Mouse (Mus musculus) gastrocnemius, postnatal 10 days (tissue): ENCODE data around the gene Serf1. TPM values are rescaled to one million over a fixed set of nuclear protein-coding genes. Genes with fewer than 3 reads are reported as not detected.
"Not testable (repeated sequence)": the region's sequence is repeated elsewhere in the genome, so short reads cannot be mapped to it uniquely, and the experiment has no call there.

Experiments
- DNase-seq: peaks from one replicate; pipeline ENCODE4 v3.0.0; 2021; ENCODE audit warnings: mixed read lengths
- long read RNA-seq, 2 experiments: library from polyadenylated mRNA; stranded (forward); transcript quantifications; one replicate each; pipeline ENCODE4 v2.0.0; 2021
- total RNA-seq, 2 experiments: library from RNA; stranded (reverse); gene quantifications; 2 replicates each; pipeline ENCODE4 v1.2.3; 2021

Serf1 gene
- 10 to 100 TPM; 25.0 to 27.1 TPM for total RNA-seq
- long read RNA-seq, experiment 1, transcript Serf1-201 (3 exons, 601 nt), result major isoform, 22 of 22 reads
- long read RNA-seq, experiment 1, partial matches to known transcripts, result 0 of 22 reads
- long read RNA-seq, experiment 1, other reads (novel, unspliced or antisense), result 0 of 22 reads
- long read RNA-seq, experiment 2, transcript Serf1-201 (3 exons, 601 nt), result major isoform, 11 of 11 reads
- long read RNA-seq, experiment 2, partial matches to known transcripts, result 0 of 11 reads
- long read RNA-seq, experiment 2, other reads (novel, unspliced or antisense), result 0 of 11 reads

DNA sequence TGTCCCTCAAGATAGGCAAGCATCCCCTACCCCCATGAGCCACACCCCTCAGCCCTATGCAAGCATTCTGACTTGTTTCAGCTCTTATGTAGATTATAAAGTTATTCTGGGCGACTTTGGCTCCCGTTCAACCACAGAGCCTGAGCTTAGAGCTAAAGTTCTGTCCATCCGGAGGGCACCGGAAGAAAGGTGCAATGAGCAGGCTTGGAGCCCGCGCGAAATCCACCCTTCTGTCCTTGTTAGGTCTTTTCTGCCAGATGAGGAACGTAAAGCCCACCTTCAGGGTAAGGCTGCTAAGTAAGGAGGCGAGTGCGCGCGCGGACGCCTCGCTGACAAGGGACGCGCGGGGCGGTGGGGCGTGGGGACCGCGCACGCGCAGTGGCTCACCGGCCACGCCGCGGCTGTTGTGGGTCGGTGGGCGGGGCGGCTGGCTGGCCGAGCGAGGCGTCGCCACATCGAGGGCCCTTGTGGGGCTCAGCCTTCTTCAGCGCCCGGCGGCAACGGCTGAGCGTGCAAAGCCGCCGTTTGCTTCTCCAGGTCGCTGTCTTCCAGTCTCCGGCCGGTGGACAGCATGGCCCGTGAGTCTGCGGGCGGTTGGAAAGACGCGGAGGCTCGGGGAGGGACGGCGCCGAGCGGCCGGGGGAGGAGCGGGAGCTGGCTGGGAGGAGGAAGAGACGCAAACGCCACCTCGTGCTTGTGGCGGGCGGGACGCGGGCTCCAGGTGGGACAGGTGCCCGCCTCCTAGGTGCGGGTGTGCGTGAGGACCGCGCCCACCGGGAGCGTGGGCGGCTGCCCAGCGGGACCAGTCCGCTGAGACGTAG, at the start of gene Serf1:
Gene Serf1, plus strand, starts transcription at position 361 of the 821 bp plus-strand sequence.
- peak; percentile 84 for DNase-seq

DNA sequence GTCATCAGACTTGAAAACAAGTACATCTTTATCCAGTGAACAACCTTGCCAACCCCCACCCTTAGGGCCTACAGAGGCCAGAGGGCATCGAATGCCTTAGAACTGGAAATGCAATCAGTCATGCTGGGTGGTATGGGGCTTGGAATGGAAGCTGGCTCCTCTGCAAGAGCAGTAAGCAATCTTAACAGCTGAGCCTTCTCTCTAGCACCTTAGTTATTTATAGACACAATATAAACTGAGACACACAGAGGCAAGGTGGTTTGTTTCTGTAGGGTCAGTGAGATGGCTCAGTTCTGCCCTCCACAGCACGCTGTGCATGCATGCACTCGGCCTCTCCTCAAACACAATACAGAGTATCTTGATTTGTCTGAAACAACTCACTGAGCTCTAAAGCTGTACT, 43.9 kb upstream of the Serf1 start:
- DNase-seq, result no peak

DNA sequence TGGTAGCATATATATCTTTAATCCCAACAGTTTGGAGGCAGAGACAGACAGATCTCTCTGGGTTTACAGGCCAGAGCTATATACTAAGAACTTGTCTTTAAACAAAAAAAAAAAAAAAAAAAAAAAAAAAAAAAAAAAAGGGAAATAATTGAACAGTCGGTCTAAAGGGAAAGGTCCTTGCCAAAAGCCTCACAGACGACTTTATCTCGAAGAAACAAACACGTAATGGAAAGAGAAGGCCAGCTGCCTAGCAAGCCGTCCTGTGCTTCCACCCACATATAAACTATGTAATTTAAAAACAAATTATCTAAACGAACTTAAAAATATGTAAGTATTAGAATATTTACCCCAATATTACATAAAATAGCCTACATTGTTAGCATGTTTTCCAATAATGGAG, 40.0 kb upstream of the Serf1 start:
- no peak for DNase-seq

DNA sequence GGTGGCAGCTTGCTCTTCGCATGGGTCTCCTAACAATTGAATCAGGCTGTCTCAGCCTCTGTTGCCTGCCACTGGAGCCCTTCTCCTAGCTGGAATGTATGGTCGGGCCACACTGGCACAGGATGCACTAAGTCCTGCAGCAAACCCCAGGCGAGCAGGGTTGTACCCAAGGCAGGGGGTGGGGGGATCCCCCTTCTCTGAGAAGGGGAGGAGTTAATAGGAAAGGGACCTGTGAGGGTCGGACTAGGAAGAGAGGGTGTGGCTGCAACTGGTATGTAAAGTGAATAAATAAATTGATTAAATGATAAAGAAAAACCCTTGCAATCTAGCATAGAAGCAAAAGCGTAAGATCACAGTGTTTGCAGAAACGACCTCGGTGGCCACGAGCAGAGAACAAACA, 36.3 kb upstream of the Serf1 start:
- DNase-seq, result no peak

DNA sequence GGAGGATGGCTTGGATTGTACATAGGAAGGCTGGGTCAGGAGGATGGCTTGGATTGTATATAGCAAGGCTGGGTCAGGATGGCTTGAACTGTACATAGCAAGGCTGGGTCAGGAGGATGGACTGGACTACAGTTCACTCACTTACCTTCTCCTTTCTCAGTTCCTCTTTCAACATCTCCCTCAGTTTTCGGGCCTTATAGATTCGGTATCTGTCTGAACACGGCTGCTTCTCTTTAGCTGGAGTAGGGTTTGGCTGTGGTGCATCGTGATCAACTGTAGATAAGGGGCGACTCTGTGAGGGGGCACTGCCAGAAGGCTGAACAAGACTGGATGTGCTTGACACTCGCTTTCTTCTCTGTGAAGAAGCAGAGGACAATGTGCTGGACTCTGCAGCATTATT, 9.0 kb upstream of the Serf1 start:
- DNase-seq, result no peak

DNA sequence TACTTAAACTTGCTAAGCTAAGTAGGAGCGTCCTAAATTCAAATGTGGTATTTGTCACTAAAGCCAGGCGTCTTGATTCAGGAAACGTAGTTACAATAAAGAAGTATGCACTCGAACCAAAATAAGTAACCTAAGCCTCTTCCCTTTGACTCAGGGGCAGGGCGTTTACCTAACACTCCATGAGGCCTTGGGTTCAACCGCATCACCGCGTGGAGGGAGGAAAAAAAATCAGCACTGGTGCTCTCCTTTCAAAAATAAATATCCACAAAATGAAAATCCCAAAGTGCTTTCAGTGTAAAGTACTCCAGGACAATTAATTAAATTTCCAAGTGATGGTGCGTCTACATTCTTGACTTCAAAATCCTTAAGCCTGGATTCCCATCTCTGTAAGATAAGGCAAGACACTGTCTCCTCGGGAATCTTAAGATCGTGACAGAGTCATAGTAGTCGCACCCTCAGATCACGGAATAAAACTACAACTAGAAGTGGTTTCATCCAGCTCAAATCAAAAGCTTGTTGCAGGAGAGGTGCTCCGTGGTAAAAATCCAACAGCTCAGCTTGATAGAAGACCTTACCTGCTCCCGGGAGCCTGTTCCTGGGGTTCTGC, 4.7 kb upstream of the Serf1 start:
- DNase-seq, result no peak

DNA sequence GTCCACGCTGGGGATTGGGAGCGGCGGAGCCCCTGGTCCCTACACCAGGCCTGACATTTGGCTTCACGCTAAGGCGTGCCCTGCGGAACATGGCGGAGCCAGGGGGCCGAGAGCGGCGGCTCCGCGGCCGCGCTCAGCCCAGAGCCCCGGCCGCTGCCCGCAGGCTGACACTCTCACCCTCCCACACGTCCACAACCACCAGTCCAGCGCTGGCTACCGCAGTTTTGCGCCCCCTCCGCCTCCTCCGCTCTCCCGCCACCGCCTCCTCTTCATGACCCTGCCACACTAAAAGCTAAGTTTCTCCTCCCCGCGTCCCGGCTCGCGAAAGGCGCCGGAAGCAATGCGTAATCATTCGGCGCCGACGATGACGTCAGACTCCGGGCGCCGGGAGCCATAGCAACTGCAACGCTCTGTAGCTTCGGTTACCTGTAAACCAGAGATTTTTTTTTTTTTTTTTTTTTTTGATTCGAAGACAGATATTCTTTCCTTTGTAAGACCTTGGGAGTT, 4.0 kb upstream of the Serf1 start, which contains the start of gene Bdp1:
Gene Bdp1, minus strand, starts transcription at position 323 of the 507 bp plus-strand sequence.
- DNase-seq, result peak; percentile 97

DNA sequence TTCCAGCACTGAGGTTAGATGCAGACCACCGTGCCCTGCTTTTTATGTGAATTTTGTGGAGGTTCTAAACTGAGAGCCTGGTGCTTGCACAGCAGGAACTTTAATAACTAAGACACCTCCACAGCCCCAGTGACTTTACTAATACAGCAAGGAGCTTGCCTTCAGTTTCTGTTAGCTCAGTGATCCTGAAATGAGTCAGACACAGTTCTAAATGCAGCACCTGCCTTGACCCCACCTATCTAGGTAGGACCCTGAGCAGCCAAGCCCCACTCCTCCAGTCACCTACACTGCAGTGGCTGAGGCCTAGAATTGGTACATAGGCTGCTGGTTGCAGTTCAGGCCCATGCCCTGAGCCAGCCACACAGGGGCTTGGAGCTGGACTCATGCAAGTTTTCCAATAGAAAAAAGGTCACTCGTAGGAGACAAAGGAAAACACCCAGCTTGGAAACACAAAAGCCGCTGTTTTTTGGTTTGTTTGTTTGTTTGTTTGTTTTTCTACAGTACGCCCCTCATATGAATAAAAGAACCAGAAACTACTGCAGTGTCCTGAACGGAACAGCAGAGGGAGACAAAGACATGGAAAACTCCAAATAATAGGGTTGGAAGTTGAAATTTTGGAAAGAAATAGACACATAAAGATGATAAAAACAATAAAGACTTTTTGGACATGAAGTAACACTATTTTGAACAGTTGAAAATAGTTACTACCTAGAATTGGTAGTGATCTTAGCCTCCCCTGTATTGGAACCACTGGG, 4.6 kb downstream of the Serf1 start:
- DNase-seq, result no peak

DNA sequence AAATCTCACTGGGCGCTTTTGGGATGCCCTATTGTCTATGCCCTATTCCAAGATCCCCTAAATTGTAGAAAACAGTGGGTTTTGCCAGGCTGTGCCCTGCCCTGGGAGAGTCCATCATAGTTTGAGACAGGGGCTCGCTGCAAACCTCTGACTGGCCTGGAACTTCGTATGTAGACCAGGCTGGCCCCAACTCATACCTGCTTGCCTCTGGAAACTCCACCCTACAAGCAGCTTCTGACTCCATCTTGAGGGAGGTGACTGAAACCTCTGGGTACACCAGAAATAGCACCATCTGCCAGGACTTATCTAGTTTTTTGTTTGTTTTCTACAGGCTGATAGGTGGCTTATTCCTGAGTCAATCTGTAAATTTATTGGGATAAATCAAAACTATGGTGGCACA, 16.2 kb downstream of the Serf1 start:
- no peak for DNase-seq

DNA sequence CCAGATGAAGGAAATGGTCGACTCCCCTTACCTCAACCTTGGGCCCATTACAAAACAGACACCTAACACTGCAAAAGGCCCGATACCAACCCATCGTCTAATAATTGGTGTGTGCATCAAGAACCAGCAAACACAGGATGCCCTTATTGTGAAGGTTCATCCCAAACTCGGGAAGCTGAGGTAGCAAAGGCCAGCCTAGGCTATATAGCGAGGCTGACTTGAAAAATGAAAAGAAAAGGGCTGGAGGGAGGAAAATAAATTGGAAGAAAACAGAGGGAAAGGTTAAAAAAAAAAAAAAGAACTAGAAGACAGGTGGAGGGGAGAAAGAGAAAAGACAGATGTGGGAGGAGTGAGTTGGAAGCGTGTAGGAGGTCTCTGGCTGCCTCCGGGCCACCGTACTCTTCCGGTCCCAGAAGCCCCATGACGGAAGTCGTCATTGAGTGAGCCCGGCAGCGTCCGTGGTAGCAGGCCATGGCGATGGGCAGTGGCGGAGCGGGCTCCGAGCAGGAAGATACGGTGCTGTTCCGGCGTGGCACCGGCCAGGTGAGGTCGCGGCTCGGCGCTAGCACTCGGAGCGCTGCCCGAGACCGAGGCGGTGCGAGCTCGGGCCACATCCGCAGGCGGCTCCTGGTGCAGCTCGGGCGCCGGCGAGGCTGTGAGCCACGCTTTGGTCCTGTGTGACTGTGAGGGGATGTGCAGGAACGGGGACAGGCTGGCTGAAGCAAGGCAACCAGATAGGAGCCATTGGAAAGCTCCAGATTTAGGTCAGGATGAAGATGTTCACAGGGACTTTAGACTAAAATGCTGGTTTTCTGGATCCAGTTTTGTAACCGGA, 16.8 kb downstream of the Serf1 start, which contains the start of gene Smn1:
Gene Smn1, plus strand, starts transcription at position 430 of the 835 bp plus-strand sequence.
- peak; percentile 88 for DNase-seq

DNA sequence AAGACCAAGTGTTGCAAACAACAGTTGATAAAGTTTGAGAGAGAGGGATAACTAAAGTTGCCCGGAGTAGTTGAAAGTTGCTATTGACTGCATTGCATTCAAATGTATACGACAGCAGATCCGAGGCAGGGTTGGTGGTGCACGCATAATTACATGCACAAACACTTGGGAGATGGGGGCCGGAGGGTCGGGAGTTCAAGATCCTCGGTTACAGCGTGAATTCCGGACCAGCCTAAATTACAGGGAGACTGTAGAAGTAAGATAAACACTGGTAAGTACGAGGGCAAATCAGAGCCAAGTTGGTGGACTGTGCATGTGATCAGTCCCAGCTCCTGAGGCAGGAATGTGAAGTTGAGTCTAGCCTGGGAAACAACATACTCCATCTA, 17.4 kb downstream of the Serf1 start:
- DNase-seq, result no peak

DNA sequence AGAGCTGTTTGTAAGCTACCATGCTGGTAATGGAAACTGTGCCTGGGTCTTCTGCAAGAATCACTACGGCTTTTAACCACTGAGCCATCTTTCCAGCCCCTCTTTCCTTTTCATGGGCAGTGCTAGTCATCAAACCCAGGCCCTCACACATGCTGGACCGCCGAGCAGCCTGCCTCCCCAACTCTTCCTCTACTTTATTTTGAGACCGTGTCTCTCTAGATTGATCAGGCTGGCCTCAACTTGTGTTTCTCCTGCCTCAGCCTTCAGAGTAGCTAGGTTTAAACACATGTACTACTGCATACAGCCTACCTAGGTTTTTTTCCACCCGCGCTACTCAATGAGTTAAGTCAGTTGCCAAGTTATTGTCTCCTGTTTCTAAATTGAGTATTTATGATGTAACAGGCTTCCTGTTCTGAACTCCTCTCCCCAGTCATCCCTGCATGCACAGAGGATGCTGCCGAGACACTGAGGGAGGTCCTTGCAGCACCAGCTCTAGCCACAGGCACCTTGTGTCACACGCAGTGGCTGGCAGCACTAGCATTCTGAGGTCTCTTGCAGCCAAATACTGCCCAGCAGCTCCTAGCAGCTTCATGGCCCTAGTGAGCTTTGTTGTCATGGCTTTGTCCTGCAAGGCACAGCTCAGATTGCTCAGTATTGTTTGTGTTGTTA, 34.0 kb downstream of the Serf1 start:
- DNase-seq, result no peak

DNA sequence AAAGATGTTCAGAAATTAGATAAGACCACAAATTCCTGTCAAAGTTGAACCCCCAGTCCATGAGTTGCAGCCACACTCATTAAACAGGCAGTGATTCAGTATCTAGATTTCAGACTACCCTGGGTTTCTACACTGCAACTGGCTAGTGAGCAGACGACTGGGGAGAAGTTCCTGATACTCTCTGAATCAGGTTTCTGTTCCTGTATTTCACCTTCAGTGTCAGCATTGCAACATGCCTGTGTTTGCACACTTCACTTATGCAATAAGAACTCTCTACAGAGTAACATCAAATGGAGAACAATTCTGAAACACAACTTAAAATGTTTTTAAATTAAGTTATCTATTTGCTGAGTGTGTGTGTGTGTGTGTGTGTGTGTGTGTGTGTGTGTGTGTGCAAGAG, 44.8 kb downstream of the Serf1 start:
- no peak for DNase-seq

DNA sequence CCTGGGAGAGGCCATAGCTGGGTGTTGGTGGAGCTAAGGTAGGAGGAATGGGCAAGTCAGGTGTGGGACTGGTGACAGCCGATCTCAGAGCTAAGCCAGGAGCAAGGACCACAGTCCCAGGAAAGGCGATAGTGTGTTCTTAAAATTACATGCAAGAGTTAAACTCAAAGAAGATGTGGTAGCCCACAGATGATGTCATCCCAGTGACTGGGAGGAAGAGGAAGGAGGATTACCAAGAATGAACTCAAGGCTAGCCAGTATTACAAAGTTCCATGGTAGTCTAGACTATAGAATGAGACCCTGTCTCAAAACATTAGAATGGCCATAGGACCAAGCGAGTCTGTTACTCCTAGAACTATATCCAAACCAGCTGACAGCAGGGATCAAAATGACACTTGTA, 48.8 kb downstream of the Serf1 start:
- no peak for DNase-seq

DNA sequence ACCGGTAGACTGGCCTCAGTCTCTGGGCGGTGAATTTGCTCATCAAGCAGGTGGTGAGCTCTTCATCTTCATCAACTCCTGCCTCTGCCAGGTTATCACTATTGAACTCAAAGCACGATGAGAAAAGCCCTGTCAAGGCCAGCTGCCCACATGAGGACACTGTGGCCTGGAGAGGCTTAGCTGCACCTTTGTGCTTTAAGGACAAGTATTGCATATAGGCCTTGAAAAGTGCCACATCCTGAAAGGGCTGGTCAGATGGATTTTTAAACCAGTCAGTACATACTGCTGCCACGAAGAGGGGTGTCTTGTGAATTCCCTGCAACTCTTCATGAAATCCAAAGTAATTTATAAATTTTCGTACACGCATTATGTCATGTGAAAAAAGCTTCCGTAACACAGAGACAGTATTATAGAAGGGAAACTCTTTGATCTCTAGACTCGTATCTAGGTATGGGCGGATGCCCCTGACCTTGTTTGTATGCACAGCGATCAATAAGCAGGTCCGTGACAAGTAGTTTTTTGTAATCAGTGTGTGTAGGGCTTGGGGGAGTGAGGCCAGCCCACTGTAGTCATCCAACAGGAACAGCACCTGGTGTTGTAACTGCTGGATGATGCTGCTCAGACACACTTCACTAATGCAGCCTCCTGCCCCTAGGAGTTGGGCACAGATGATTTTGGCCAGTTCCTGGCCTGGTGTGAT, 53.5 kb downstream of the Serf1 start:
- not testable (repeated sequence) for DNase-seq

DNA sequence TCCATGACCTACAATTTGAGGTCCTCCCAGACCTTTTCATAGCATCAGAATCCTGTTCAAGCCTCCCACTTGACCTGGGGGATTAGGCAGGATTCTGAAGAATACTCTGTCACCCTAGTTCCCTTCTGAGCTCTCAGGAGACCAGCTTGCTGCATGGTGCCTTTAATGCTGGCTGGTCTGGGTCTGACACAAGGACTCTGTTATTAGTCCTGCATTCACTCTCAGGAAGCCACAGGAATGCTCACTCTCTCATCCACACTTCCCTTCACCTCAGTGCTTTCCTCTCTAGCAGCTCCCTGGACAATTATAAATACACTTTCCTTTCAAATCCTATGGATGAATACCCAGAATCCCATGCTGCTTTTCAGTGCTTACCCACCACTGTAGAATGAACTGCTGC, 54.7 kb downstream of the Serf1 start:
- DNase-seq, result not testable (repeated sequence)
